Mouse (Mus musculus): Measurements from ENCODE around the gene Qpctl. TPM values are rescaled to one million over a fixed set of nuclear protein-coding genes. Genes with fewer than 3 reads are reported as not detected.

The Qpctl gene
- polyA plus RNA-seq, 1 experiment from 2014 or later: 11.1 TPM

DNA sequence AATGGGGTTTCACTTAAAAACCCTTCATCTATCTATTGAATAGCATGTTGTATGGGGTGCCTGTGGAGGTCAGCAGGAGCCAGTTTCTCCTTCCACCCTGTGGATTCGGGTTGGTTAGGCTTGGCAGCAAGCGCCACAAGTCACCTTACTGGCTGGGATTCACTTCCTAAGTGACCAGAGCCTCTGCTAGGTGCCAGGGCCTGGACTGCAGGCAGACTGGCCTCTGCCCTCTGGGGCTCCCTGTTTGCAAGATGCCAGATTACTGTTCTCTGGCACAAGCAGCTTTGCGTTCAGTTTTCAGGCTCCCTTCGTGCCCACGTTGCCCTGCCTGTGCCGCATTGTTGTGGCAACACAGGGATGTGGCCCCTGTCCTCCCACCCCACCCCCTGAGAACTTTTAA lies 24.4 kb downstream of the Qpctl start:
- DNase-seq (ENCODE audit: low spot score): no peak
- Histone ChIP-seq H3K36me3 (ENCODE audit: control insufficient read depth, insufficient read depth, low read length) (0 out of 2 replicates have a peak, but pooled peaks cover 9% of the 10 kb centered on the region), H3K27me3 (replicated peaks; ENCODE audit: control insufficient read depth, insufficient read depth, low read length) (no peaks in the 10 kb centered on the region), H3K4me2 (ENCODE audit: low read length) (no peak overlapping the region), H3K4me3 (ENCODE audit: low read depth, low read length) (no peak overlapping the region), H3K9ac (ENCODE audit: low read length) (no peak overlapping the region), H3K27ac (ENCODE audit: low read depth, low read length) (no peak overlapping the region), H3K4me1 (ENCODE audit: control insufficient read depth, insufficient read depth, low read length) (peaks cover 9% of the 10 kb centered on the region), H3K9me3 (replicated peaks; ENCODE audit: control insufficient read depth, low read length) (no peaks in the 10 kb centered on the region)
- no peak for ATAC-seq
- WGBS: 81% methylated on average over 6 of the region's 6 CpGs

DNA sequence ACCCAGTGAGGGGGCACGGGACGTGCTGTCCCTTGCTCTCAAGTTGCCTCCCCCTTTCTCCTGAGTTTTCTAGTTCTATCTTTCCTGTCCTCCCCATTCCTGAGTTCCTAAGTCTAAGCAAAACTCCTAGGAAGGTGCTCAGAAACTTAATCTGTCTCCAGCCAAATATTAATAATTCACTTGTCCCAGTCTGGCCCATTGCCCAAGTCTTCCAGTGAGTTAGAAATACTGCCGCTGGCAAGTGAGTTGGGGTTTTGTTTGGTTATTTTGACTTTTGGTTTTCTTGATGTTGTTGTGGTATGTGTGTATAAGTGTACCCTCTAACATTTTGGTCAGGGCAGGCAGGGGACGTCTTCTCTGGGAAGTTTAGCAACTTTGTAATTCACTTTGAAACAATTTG lies 27.4 kb downstream of the Qpctl start:
- H3K9ac ChIP-seq (ENCODE audit: low read length): no peak overlapping the region
- H3K4me2 ChIP-seq (ENCODE audit: low read length): no peak overlapping the region
- H3K9me3 ChIP-seq (replicated peaks; ENCODE audit: control insufficient read depth, low read length): peaks cover 5% of the 10 kb centered on the region; the same call in 1 of the 2 replicates
- ATAC-seq (no peak), DNase-seq (ENCODE audit: low spot score) (no peak)
- H3K4me1 ChIP-seq (ENCODE audit: control insufficient read depth, insufficient read depth, low read length): peaks cover 9% of the 10 kb centered on the region
- no peaks in the 10 kb centered on the region for H3K27me3 ChIP-seq (replicated peaks; ENCODE audit: control insufficient read depth, insufficient read depth, low read length)
- H3K27ac ChIP-seq (ENCODE audit: low read depth, low read length): no peak overlapping the region
- H3K4me3 ChIP-seq (ENCODE audit: low read depth, low read length): no peak overlapping the region
- H3K36me3 ChIP-seq (ENCODE audit: control insufficient read depth, insufficient read depth, low read length): no peaks in the 10 kb centered on the region
- WGBS: 87% methylated on average over 4 of the region's 4 CpGs

DNA sequence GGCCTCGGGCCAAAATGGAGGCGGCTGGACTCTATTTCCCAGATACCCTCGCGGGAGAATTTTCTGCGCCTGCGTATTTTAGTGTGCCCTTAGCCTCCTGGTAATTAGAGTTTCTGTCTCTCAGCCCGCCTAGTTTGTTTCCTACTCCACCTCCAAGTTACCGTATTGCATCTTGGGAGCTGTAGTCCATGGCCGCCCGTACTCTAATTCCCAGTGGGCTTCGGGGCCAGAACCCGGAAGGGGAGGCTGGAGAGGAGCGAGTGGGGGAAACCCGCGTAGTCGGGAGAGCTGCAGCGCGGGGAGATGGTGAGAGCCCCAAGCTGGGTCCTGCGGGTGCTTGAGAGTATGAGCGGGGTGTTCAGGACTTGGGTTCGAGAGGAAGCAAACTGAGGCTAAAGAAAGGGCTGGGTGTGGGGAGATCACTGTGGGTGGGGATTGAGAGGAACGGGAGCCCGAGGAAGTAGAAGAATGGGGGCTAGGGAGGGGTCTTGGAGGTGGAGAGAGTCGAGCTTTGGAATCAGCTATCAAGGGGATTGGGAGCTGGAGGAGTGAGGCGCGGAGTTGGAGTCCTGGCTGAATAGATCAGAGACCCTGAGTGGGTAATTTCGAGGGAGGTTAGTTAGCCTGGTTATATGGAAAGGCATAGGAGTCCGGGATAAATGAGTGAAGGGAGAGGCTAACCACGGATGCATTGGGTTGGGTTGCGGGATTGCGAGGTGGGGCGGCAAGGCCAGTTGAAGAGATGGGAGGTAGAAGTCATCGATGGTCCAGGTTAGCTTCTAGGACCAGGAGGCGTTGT lies 29.3 kb downstream of the Qpctl start, which contains the start of gene Fbxo46:
TSS of gene Fbxo46 (plus strand) at position 229 of the 799 bp plus-strand sequence.
- H3K36me3 ChIP-seq (ENCODE audit: control insufficient read depth, insufficient read depth, low read length): no peaks in the 10 kb centered on the region
- WGBS: 3% methylated on average over 34 of the region's 34 CpGs
- peak; percentile 100 for DNase-seq (ENCODE audit: low spot score)

DNA sequence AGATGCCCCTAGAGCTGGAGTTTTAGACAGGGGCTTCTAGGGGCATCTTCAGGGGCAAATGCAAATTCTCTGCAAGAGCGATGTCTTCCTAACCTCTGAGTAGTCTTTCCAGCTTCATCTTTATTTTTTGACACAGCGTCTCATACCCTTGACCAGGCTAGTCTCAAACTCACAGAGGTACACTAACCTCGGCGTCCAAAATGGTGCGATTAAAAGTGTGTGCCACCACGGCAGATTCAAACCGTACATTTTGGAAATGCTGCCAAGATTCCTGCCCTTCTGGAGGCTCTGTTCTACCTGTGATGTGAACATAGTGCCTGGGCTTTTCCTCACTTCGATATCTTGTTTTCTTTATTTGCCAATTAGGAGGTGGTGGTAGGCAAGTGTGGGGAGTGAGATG lies 30.0 kb downstream of the Qpctl start:
- no peak overlapping the region for H3K9ac ChIP-seq (ENCODE audit: low read length)
- no peak overlapping the region for H3K4me2 ChIP-seq (ENCODE audit: low read length)
- 94% methylated on average over 8 of the region's 8 CpGs for WGBS
- H3K9me3 ChIP-seq (replicated peaks; ENCODE audit: control insufficient read depth, low read length): peaks cover 5% of the 10 kb centered on the region; the same call in 1 of the 2 replicates
- no peaks in the 10 kb centered on the region for H3K27me3 ChIP-seq (replicated peaks; ENCODE audit: control insufficient read depth, insufficient read depth, low read length)
- H3K27ac ChIP-seq (ENCODE audit: low read depth, low read length): no peak overlapping the region
- no peaks in the 10 kb centered on the region for H3K36me3 ChIP-seq (ENCODE audit: control insufficient read depth, insufficient read depth, low read length)
- no peak for DNase-seq (ENCODE audit: low spot score)
- H3K4me1 ChIP-seq (ENCODE audit: control insufficient read depth, insufficient read depth, low read length): peaks cover 9% of the 10 kb centered on the region
- peak; percentile 35 for ATAC-seq
- no peak overlapping the region for H3K4me3 ChIP-seq (ENCODE audit: low read depth, low read length)

More for the DNA sequence above, 29.3 kb downstream of the Qpctl start, which contains the start of gene Fbxo46:
- H3K4me3 ChIP-seq (ENCODE audit: low read depth, low read length): peak within 1 kb of the TSS; percentile 71
- no peaks in the 10 kb centered on the region for H3K27me3 ChIP-seq (replicated peaks; ENCODE audit: control insufficient read depth, insufficient read depth, low read length)
- H3K9me3 ChIP-seq (replicated peaks; ENCODE audit: control insufficient read depth, low read length): peaks cover 5% of the 10 kb centered on the region; the same call in 1 of the 2 replicates
- peak within 1 kb of the TSS; percentile 81 for H3K9ac ChIP-seq (ENCODE audit: low read length)
- no peak within 1 kb of the TSS; the same call in 1 of the 2 replicates for H3K27ac ChIP-seq (ENCODE audit: low read depth, low read length)
- H3K4me2 ChIP-seq (ENCODE audit: low read length): peak within 1 kb of the TSS; percentile 86
- H3K4me1 ChIP-seq (ENCODE audit: control insufficient read depth, insufficient read depth, low read length): peaks cover 9% of the 10 kb centered on the region
- peak; percentile 97 for ATAC-seq

DNA sequence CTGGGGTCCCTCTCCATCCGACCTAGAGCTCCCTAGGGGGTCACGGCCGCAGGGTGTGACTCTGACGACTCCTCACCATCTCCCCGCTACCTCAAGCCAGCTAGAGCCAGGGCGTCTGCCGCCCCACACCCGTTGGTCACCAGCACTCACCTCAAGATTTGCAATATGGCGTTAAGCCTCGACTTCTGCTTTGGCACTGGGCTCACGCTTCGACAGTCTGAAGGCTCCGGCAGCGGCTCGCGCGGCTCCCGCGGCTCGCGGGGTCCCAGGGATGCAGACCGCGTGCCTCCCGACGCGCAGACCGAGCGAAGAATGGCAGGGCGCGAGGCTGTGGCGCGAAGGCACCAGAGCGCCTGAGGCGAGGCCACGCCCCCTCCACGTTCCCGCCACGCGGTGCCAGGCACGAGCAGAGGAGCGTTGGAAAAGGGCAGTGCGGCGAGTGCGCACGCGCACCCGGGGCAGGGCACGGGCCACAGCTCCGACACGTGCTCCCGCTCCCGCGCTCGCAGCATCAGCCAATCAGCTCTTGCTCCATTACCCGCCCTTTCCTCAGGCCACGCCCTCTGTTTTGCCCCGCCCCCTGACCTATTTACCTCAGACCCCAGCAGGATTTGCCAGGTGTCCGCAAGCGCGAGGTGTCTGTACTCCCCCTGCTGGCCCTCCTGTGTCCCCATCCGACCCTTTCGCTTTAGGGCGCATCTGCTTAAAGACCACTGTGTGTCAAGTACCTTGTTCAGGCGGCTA lies 30.9 kb downstream of the Qpctl start, which contains the start of gene Gm4969:
TSS of gene Gm4969 (minus strand) at position 341 of the 744 bp plus-strand sequence.
- 24% methylated on average over 55 of the region's 64 CpGs for WGBS
- ATAC-seq: peak; percentile 35

DNA sequence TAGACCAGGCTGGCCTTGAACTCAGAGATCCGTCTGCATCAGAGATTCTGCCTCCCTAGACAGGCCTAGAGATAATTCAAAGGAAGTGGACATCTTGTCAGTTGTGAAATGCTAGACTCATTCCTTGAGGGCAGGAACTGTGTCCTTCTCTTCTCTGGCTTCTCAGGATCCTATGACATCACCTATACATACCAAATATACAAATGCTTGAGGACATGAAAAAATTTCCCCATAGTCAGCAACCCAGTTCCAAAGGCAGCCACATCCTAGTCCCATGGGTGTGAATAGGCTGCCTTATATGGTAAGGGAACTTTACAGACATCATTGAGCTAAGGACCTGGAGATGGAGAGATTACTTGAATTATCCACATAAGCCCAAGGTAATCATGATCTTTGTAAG lies 39.5 kb downstream of the Qpctl start:
- H3K4me2 ChIP-seq (ENCODE audit: low read length): no peak overlapping the region
- H3K4me3 ChIP-seq (ENCODE audit: low read depth, low read length): no peak overlapping the region
- no peak for DNase-seq (ENCODE audit: low spot score)
- no peak for ATAC-seq
- H3K27ac ChIP-seq (ENCODE audit: low read depth, low read length): no peak overlapping the region
- 86% methylated on average over 1 of the region's 1 CpGs for WGBS
- H3K4me1 ChIP-seq (ENCODE audit: control insufficient read depth, insufficient read depth, low read length): no peaks in the 10 kb centered on the region
- H3K9me3 ChIP-seq (replicated peaks; ENCODE audit: control insufficient read depth, low read length): no peaks in the 10 kb centered on the region
- H3K9ac ChIP-seq (ENCODE audit: low read length): no peak overlapping the region
- H3K36me3 ChIP-seq (ENCODE audit: control insufficient read depth, insufficient read depth, low read length): no peaks in the 10 kb centered on the region
- no peaks in the 10 kb centered on the region for H3K27me3 ChIP-seq (replicated peaks; ENCODE audit: control insufficient read depth, insufficient read depth, low read length)

More for the DNA sequence above, 30.9 kb downstream of the Qpctl start, which contains the start of gene Gm4969:
- peak within 1 kb of the TSS; percentile 29; the same call in 1 of the 2 replicates for H3K9ac ChIP-seq (ENCODE audit: low read length)
- H3K9me3 ChIP-seq (replicated peaks; ENCODE audit: control insufficient read depth, low read length): peaks cover 5% of the 10 kb centered on the region; the same call in 1 of the 2 replicates
- H3K36me3 ChIP-seq (ENCODE audit: control insufficient read depth, insufficient read depth, low read length): no peaks in the 10 kb centered on the region
- DNase-seq (ENCODE audit: low spot score): peak; percentile 69
- peak within 1 kb of the TSS; percentile 22 for H3K4me3 ChIP-seq (ENCODE audit: low read depth, low read length)
- peak within 1 kb of the TSS; percentile 45 for H3K4me2 ChIP-seq (ENCODE audit: low read length)
- H3K27me3 ChIP-seq (replicated peaks; ENCODE audit: control insufficient read depth, insufficient read depth, low read length): no peaks in the 10 kb centered on the region
- H3K27ac ChIP-seq (ENCODE audit: low read depth, low read length): no peak within 1 kb of the TSS
- H3K4me1 ChIP-seq (ENCODE audit: control insufficient read depth, insufficient read depth, low read length): peaks cover 9% of the 10 kb centered on the region

DNA sequence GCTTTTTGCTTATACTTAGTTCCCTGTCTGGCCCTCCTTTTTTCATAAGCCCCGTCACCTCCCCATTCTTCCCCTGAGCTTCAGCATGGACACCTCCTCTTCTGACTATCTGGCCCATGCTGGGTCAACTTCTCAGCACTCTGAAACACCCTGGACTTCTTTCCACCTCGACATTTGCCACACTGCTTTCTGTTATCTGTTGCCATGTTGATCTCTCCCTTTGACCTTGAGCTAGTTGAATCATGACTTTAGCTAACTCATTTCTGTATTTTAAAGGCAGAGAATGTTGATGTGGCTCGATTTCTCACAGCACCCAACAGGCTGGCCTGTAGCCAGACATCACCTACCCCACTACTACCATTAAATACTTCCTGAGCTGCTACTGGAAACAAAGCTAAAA lies 41.7 kb downstream of the Qpctl start:
- Histone ChIP-seq H3K9me3 (replicated peaks; ENCODE audit: control insufficient read depth, low read length) (no peaks in the 10 kb centered on the region), H3K4me2 (ENCODE audit: low read length) (no peak overlapping the region), H3K27ac (ENCODE audit: low read depth, low read length) (no peak overlapping the region), H3K27me3 (replicated peaks; ENCODE audit: control insufficient read depth, insufficient read depth, low read length) (no peaks in the 10 kb centered on the region), H3K36me3 (ENCODE audit: control insufficient read depth, insufficient read depth, low read length) (no peaks in the 10 kb centered on the region), H3K9ac (ENCODE audit: low read length) (no peak overlapping the region), H3K4me1 (ENCODE audit: control insufficient read depth, insufficient read depth, low read length) (no peaks in the 10 kb centered on the region), H3K4me3 (ENCODE audit: low read depth, low read length) (no peak overlapping the region)
- DNase-seq (ENCODE audit: low spot score): no peak
- 65% methylated on average over 3 of the region's 3 CpGs for WGBS
- ATAC-seq: no peak

DNA sequence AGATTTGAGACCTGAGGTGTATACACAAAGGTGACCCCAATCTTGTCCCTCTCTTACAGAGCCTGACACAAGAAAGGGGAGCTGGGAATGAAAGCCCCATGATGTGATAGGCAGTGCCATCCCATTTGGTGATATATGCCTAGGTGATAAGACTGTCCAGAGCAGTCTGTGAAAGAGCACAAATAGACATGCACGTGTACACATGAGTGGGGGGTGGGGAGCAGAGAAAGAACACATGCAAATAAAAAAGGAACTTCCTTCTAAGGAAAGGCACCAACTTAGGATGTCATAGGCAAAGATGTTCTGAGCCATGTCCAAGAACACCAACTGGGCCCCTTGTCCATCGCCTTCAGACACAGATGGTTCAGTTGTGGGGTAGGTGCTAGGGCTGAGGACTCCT lies 44.6 kb downstream of the Qpctl start:
- WGBS: 88% methylated on average over 2 of the region's 2 CpGs
- H3K9ac ChIP-seq (ENCODE audit: low read length): no peak overlapping the region

More for the DNA sequence above, 44.6 kb downstream of the Qpctl start:
- Histone ChIP-seq H3K27ac (ENCODE audit: low read depth, low read length) (no peak overlapping the region), H3K4me2 (ENCODE audit: low read length) (no peak overlapping the region), H3K4me1 (ENCODE audit: control insufficient read depth, insufficient read depth, low read length) (no peaks in the 10 kb centered on the region), H3K4me3 (ENCODE audit: low read depth, low read length) (no peak overlapping the region), H3K9me3 (replicated peaks; ENCODE audit: control insufficient read depth, low read length) (no peaks in the 10 kb centered on the region), H3K27me3 (replicated peaks; ENCODE audit: control insufficient read depth, insufficient read depth, low read length) (no peaks in the 10 kb centered on the region), H3K36me3 (ENCODE audit: control insufficient read depth, insufficient read depth, low read length) (no peaks in the 10 kb centered on the region)
- no peak for DNase-seq (ENCODE audit: low spot score)
- no peak for ATAC-seq
